Mouse (Mus musculus) E14TG2a.4 (cell line): ENCODE measurements around the gene Atn1.

Experiments
- H3K27me3 ChIP-seq: 2 replicates; pipeline ENCODE4 v1.6.1; 2014; ENCODE audit warnings: low read length, control low read depth; ENCODE audit not compliant: insufficient read depth
- H3K36me3 ChIP-seq: 2 replicates; pipeline ENCODE4 v1.6.1; 2014; ENCODE audit warnings: low read length, control low read depth; ENCODE audit not compliant: insufficient read depth
- H3K4me1 ChIP-seq: replicated peaks from 2 replicates; pipeline ENCODE4 v1.6.1; 2014; ENCODE audit warnings: low read depth, low read length, control low read depth
- H3K4me3 ChIP-seq: replicated peaks from 2 replicates; pipeline ENCODE4 v1.5.1; 2014; ENCODE audit warnings: mild to moderate bottlenecking, low read length
- H3K9me3 ChIP-seq: 2 replicates; pipeline ENCODE4 v1.6.1; 2014; ENCODE audit warnings: low read length, control low read depth
- CTCF ChIP-seq: conservative IDR thresholded peaks from 2 replicates; pipeline ENCODE4 v1.5.1; 2014; ENCODE audit warnings: low read length
- NANOG ChIP-seq: IDR thresholded peaks from 2 replicates; pipeline ENCODE4 v1.6.1; 2014; ENCODE audit warnings: borderline replicate concordance, low read length, mixed read lengths
- POU5F1 ChIP-seq: IDR thresholded peaks from 2 replicates; pipeline ENCODE4 v1.6.1; 2014; ENCODE audit warnings: low read length, borderline replicate concordance

The Atn1 gene

GRCm38 (mm10) chr6:124728621-124729020 is 27.7 kb downstream of the Atn1 start:
- H3K4me1 ChIP-seq = peaks cover 55% of the 10 kb centered on the region
- peaks cover 75% of the 10 kb centered on the region for H3K36me3 ChIP-seq
- TF ChIP-seq POU5F1 (no peak), CTCF (no peak), NANOG (no peak)
- no peaks in the 10 kb centered on the region for H3K27me3 ChIP-seq
- H3K4me3 ChIP-seq = no peak overlapping the region
- no peaks in the 10 kb centered on the region for H3K9me3 ChIP-seq

GRCm38 (mm10) chr6:124724472-124724871 is 31.9 kb downstream of the Atn1 start:
- H3K9me3 ChIP-seq = no peaks in the 10 kb centered on the region
- no peak for TF ChIP-seq POU5F1
- TF ChIP-seq CTCF = no peak
- TF ChIP-seq NANOG = no peak
- H3K4me3 ChIP-seq = no peak overlapping the region
- H3K27me3 ChIP-seq = no peaks in the 10 kb centered on the region
- peaks cover 50% of the 10 kb centered on the region for H3K4me1 ChIP-seq
- peaks cover 78% of the 10 kb centered on the region for H3K36me3 ChIP-seq

GRCm38 (mm10) chr6:124723541-124723940 is 32.8 kb downstream of the Atn1 start:
- Histone ChIP-seq H3K27me3 (no peaks in the 10 kb centered on the region), H3K4me1 (peaks cover 56% of the 10 kb centered on the region), H3K4me3 (no peak overlapping the region), H3K36me3 (peaks cover 72% of the 10 kb centered on the region), H3K9me3 (no peaks in the 10 kb centered on the region)
- TF ChIP-seq POU5F1 = no peak
- no peak for TF ChIP-seq NANOG
- no peak for TF ChIP-seq CTCF

- H3K9me3 ChIP-seq = no peaks in the 10 kb centered on the region
- peaks cover 56% of the 10 kb centered on the region for H3K4me1 ChIP-seq
- peaks cover 66% of the 10 kb centered on the region for H3K36me3 ChIP-seq
- H3K4me3 ChIP-seq = no peak overlapping the region
- TF ChIP-seq CTCF = no peak
- TF ChIP-seq POU5F1 = no peak
- TF ChIP-seq NANOG = no peak
- H3K27me3 ChIP-seq = no peaks in the 10 kb centered on the region
These were observed 33.3 kb downstream of the Atn1 start for GRCm38 (mm10) chr6:124722876-124723473.

- H3K4me1 ChIP-seq = peaks cover 70% of the 10 kb centered on the region
- H3K36me3 ChIP-seq = peaks cover 66% of the 10 kb centered on the region
- no peaks in the 10 kb centered on the region for H3K27me3 ChIP-seq
- H3K4me3 ChIP-seq = no peak overlapping the region
- TF ChIP-seq NANOG (no peak), POU5F1 (no peak), CTCF (no peak)
- H3K9me3 ChIP-seq = no peaks in the 10 kb centered on the region
These were observed 35.4 kb downstream of the Atn1 start for GRCm38 (mm10) chr6:124720904-124721303.

GRCm38 (mm10) chr6:124719354-124719978 is 36.9 kb downstream of the Atn1 start:
- peaks cover 79% of the 10 kb centered on the region for H3K4me1 ChIP-seq
- TF ChIP-seq CTCF (no peak), NANOG (no peak), POU5F1 (no peak)
- H3K9me3 ChIP-seq = no peaks in the 10 kb centered on the region
- no peaks in the 10 kb centered on the region for H3K27me3 ChIP-seq
- H3K4me3 ChIP-seq = peak overlapping the region; percentile 78
- H3K36me3 ChIP-seq = peaks cover 66% of the 10 kb centered on the region

- Histone ChIP-seq H3K4me1 (peaks cover 84% of the 10 kb centered on the region), H3K36me3 (peaks cover 66% of the 10 kb centered on the region), H3K27me3 (no peaks in the 10 kb centered on the region), H3K9me3 (no peaks in the 10 kb centered on the region), H3K4me3 (peak overlapping the region; percentile 78)
- TF ChIP-seq NANOG (no peak), CTCF (no peak), POU5F1 (no peak)
These were observed 37.6 kb downstream of the Atn1 start for GRCm38 (mm10) chr6:124718703-124719102.

GRCm38 (mm10) chr6:124717968-124718367 is 38.4 kb downstream of the Atn1 start:
- peaks cover 66% of the 10 kb centered on the region for H3K36me3 ChIP-seq
- H3K9me3 ChIP-seq = no peaks in the 10 kb centered on the region
- no peaks in the 10 kb centered on the region for H3K27me3 ChIP-seq
- TF ChIP-seq CTCF (no peak), NANOG (no peak), POU5F1 (no peak)
- peaks cover 91% of the 10 kb centered on the region for H3K4me1 ChIP-seq
- H3K4me3 ChIP-seq = peak overlapping the region; percentile 78

GRCm38 (mm10) chr6:124716864-124717490 is 39.3 kb downstream of the Atn1 start:
- Histone ChIP-seq H3K36me3 (peaks cover 65% of the 10 kb centered on the region), H3K4me3 (peak overlapping the region; percentile 78), H3K4me1 (peaks cover 92% of the 10 kb centered on the region), H3K27me3 (no peaks in the 10 kb centered on the region), H3K9me3 (no peaks in the 10 kb centered on the region)
- TF ChIP-seq NANOG (no peak), CTCF (peak; percentile 33), POU5F1 (no peak)
